Mouse (Mus musculus) heart, adult 2 months (tissue): ENCODE measurements at regions not wholly inside any gene's neighbourhood (a gene's known extent, or its start where the extent isn't known, plus 50 kb on each side); places are given as distances from the start of the nearest gene placed in this dataset.
A peak's percentile ranks its signal among the peaks of the same experiment; 100 is the strongest.

Experiments
- DNase-seq, 2 experiments: peaks; one replicate each; pipeline ENCODE4 v3.0.0; 2021
- H3K27ac ChIP-seq: fragments of 200-600 bp; 2 replicates; pipeline ENCODE4 v1.8.1; 2022
- H3K27me3 ChIP-seq: fragments of 200-500 bp; 2 replicates; pipeline ENCODE4 v1.6.1; 2012; ENCODE audit warnings: mild to moderate bottlenecking, low read length, inconsistent platforms, mixed read lengths; ENCODE audit not compliant: control insufficient read depth, insufficient read depth
- H3K36me3 ChIP-seq: fragments of 200-500 bp; 2 replicates; pipeline ENCODE4 v1.6.1; 2012; ENCODE audit warnings: low read length, inconsistent platforms; ENCODE audit not compliant: control insufficient read depth, insufficient read depth
- H3K4me1 ChIP-seq: fragments of 200-500 bp; 2 replicates; pipeline ENCODE4 v1.6.1; 2011; ENCODE audit warnings: low read length; ENCODE audit not compliant: control insufficient read depth, insufficient read depth
- H3K4me3 ChIP-seq: fragments of 200-600 bp; 2 replicates; pipeline ENCODE4 v1.8.1; 2022
- H3K79me2 ChIP-seq: fragments of 200-500 bp; replicated peaks from 2 replicates; pipeline ENCODE4 v1.6.1; 2012; ENCODE audit warnings: mild to moderate bottlenecking, inconsistent platforms, low read length, moderate library complexity, mixed read lengths; ENCODE audit not compliant: control insufficient read depth, insufficient read depth
- H3K9ac ChIP-seq: fragments of 200-500 bp; 2 replicates; pipeline ENCODE4 v1.6.1; 2012; ENCODE audit warnings: low read depth, mild to moderate bottlenecking, control low read depth, inconsistent platforms, low read length, mixed read lengths
- CTCF ChIP-seq: fragments of 200-600 bp; IDR thresholded peaks from 2 replicates; pipeline ENCODE4 v1.8.1; 2022; ENCODE audit warnings: antibody characterized with exemption, mild to moderate bottlenecking, moderate library complexity
- EP300 ChIP-seq: fragments of 200-500 bp; IDR thresholded peaks from 2 replicates; pipeline ENCODE4 v1.6.1; 2011; ENCODE audit warnings: low read depth, low read length, control low read depth; ENCODE audit not compliant: insufficient read depth
- POLR2A ChIP-seq: fragments of 200-500 bp; IDR thresholded peaks from 2 replicates; pipeline ENCODE4 v1.6.1; 2011; ENCODE audit warnings: mild to moderate bottlenecking, low read depth, low read length, control low read depth; ENCODE audit not compliant: insufficient read depth
- WGBS: fragments of 180-500 bp; shearing (Covaris S2); methylation state at CpG from one replicate; pipeline ENCODE4 v1.1.7; 2018; 5-methylcytosine and 5-hydroxymethylcytosine counted together
- intact Hi-C: fragments of 180-260 bp; cut with DNase I; formaldehyde crosslinking; loops from one replicate; pipeline ENCODE4 v1.15.1; 2025

- H3K27me3 ChIP-seq = no peaks in the 10 kb centered on the region
- H3K79me2 ChIP-seq = no peaks in the 10 kb centered on the region
- TF ChIP-seq CTCF = no peak
- TF ChIP-seq EP300 = no peak
- TF ChIP-seq POLR2A = no peak
- 68% methylated on average over 5 of the region's 5 CpGs for WGBS
- DNase-seq = no peak
- H3K36me3 ChIP-seq = no peaks in the 10 kb centered on the region
- intact Hi-C loops = no loop called here
- no peak overlapping the region for H3K4me3 ChIP-seq
- H3K4me1 ChIP-seq = no peaks in the 10 kb centered on the region
- H3K27ac ChIP-seq = no peak overlapping the region
- no peak overlapping the region for H3K9ac ChIP-seq
Observed at GRCm38 (mm10) chr8:18422846-18423245, 555.2 kb downstream of the Defb40 start.

- no peaks in the 10 kb centered on the region for H3K4me1 ChIP-seq
- TF ChIP-seq EP300 (no peak), POLR2A (no peak), CTCF (no peak)
- intact Hi-C loops = no loop called here
- H3K36me3 ChIP-seq = no peaks in the 10 kb centered on the region
- no peaks in the 10 kb centered on the region for H3K27me3 ChIP-seq
- no peak overlapping the region for H3K9ac ChIP-seq
- H3K4me3 ChIP-seq = no peak overlapping the region
- H3K27ac ChIP-seq = no peak overlapping the region
- no peak for DNase-seq
- 73% methylated on average over 2 of the region's 2 CpGs for whole genome bisulfite sequencing
- H3K79me2 ChIP-seq = no peaks in the 10 kb centered on the region
Observed at GRCm38 (mm10) chr8:18412470-18412869, 565.6 kb downstream of the Defb40 start.

GRCm38 (mm10) chr8:18406446-18406845 is 571.6 kb downstream of the Defb40 start:
- 40% methylated on average over 2 of the region's 2 CpGs for WGBS
- Histone ChIP-seq H3K4me3 (no peak overlapping the region), H3K36me3 (no peaks in the 10 kb centered on the region), H3K79me2 (no peaks in the 10 kb centered on the region), H3K4me1 (no peaks in the 10 kb centered on the region), H3K9ac (no peak overlapping the region), H3K27me3 (no peaks in the 10 kb centered on the region), H3K27ac (no peak overlapping the region)
- no peak for DNase-seq
- TF ChIP-seq CTCF (no peak), POLR2A (no peak), EP300 (no peak)
- intact Hi-C loops = no loop called here

GRCm38 (mm10) chr8:18388353-18388752 is 589.7 kb downstream of the Defb40 start:
- Histone ChIP-seq H3K36me3 (no peaks in the 10 kb centered on the region), H3K4me3 (no peak overlapping the region), H3K4me1 (no peaks in the 10 kb centered on the region), H3K27ac (no peak overlapping the region), H3K9ac (no peak overlapping the region), H3K27me3 (no peaks in the 10 kb centered on the region), H3K79me2 (no peaks in the 10 kb centered on the region)
- WGBS = 3% methylated on average over 5 of the region's 5 CpGs
- no peak for DNase-seq
- TF ChIP-seq EP300 (no peak), CTCF (peak; percentile 42)
- intact Hi-C loops = no loop called here

- H3K79me2 ChIP-seq = no peaks in the 10 kb centered on the region
- no peak overlapping the region for H3K27ac ChIP-seq
- intact Hi-C loops = no loop called here
- no peak for DNase-seq
- H3K9ac ChIP-seq = no peak overlapping the region
- H3K36me3 ChIP-seq = no peaks in the 10 kb centered on the region
- no peak overlapping the region for H3K4me3 ChIP-seq
- no peak for TF ChIP-seq CTCF
- H3K4me1 ChIP-seq = no peaks in the 10 kb centered on the region
- no peaks in the 10 kb centered on the region for H3K27me3 ChIP-seq
- 8% methylated on average over 3 of the region's 3 CpGs for WGBS
Observed at GRCm38 (mm10) chr8:18381615-18382178, 596.4 kb downstream of the Defb40 start.

GRCm38 (mm10) chr8:18348716-18349115 is 629.3 kb downstream of the Defb40 start:
- H3K79me2 ChIP-seq = no peaks in the 10 kb centered on the region
- no peak overlapping the region for H3K4me3 ChIP-seq
- no peaks in the 10 kb centered on the region for H3K27me3 ChIP-seq
- no peak for DNase-seq
- no peak for TF ChIP-seq POLR2A
- no peak for TF ChIP-seq CTCF
- TF ChIP-seq EP300 = no peak
- intact Hi-C loops = no loop called here
- no peak overlapping the region for H3K27ac ChIP-seq
- H3K36me3 ChIP-seq = no peaks in the 10 kb centered on the region
- no peak overlapping the region for H3K9ac ChIP-seq
- no peaks in the 10 kb centered on the region for H3K4me1 ChIP-seq
- WGBS = 77% methylated on average over 4 of the region's 4 CpGs

- intact Hi-C loops = no loop called here
- Histone ChIP-seq H3K9ac (no peak overlapping the region), H3K27me3 (no peaks in the 10 kb centered on the region), H3K79me2 (no peaks in the 10 kb centered on the region), H3K27ac (no peak overlapping the region), H3K36me3 (no peaks in the 10 kb centered on the region), H3K4me1 (no peaks in the 10 kb centered on the region), H3K4me3 (no peak overlapping the region)
- 55% methylated on average over 4 of the region's 4 CpGs for WGBS
- TF ChIP-seq CTCF (no peak), EP300 (no peak), POLR2A (no peak)
- DNase-seq = no peak
Observed at GRCm38 (mm10) chr8:18346248-18346647, 631.8 kb downstream of the Defb40 start.
